Mouse (Mus musculus) lung, postnatal 25 days (tissue): ENCODE measurements around the gene Stx5a.

Source experiments
- DNase-seq: peaks from one replicate; pipeline ENCODE4 v3.0.0; 2022; ENCODE audit warnings: low spot score

Gene Stx5a

GRCm38 (mm10) chr19:8802130-8802821 is 61.1 kb downstream of the Stx5a start, which contains the start of gene Zbtb3:
Zbtb3 (plus strand) TSS chr19:8802555.
- peak; percentile 99 for DNase-seq

DNA sequence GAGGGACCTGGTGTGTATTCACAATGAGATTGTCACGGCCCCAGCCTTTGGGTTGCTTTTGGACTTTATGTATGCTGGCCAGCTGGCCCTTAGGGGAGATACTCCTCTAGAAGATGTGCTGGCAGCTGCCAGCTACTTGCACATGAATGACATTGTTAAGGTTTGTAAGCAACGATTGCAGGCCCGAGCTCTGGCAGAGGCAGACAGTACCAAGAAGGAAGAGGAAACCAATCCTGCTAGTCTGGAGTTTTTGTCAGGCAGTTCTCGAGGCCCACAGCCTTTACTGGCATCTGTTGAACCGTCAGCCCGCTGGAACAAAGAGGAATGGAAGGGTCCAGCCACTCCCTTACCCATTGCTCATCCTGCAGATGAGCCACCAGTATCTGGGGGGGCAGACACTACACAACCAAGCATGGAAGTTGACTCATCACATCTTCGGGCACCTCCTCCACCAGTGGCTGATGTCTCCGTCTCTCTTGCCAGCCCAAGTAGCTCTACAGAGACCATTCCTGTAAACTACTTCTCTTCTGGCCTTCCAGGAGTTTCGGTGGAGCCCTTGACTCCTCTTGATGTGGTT is 62.1 kb downstream of the Stx5a start:
- no peak for DNase-seq

DNA sequence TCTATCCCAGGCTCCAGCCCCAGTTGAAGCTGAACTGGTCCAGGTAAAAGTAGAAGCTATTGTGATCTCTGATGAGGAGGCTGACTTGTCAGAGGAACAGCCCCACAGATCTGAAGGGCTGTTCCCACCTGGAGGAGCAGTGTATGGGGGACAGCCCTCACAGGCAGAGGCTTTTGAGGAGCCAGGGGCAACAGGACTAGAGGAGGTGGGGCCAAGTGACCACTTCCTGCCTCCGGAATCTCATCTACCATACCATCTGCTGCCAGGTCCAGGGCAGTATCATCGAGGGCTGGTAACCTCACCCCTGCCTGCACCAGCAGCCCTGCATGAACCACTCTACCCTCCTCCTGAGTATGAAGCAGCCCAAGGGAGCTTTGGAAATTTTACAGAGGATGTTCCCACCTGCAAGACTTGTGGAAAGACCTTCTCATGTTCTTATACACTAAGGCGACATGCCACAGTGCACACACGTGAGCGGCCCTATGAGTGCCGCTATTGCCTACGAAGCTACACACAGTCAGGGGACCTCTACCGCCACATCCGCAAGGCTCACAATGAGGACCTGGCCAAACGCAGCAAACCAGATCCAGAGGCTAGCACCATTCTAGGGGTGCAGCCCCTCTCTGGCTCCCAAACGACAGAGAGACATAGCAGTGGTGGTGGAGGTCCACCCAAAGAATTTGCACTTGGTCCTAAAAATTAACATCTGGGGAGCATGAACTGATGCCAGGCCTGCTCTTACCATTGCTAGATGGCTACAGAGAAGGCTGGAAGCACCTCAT is 62.9 kb downstream of the Stx5a start:
- no peak for DNase-seq
